Mouse (Mus musculus): Measurements from ENCODE around the gene Prph.
A peak's percentile ranks its signal among the peaks of the same experiment; 100 is the strongest.

The Prph gene

DNA sequence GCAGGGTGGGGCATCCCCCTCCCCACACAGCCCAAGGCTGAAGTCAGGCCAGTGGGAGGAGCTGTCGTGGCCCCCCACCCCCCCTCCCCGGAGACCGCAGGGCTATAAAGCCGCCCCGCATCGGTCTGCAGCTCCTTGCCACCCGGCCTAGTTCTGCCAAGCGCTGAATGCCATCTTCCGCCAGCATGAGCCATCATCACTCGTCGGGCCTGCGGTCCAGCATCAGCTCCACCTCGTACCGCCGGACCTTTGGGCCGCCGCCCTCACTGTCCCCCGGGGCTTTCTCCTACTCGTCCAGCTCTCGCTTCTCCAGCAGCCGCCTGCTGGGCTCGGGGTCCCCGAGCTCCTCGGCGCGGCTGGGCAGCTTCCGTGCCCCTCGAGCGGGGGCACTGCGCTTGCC is at the start of gene Prph:
TSS of gene Prph (plus strand) at position 135 of the 400 bp plus-strand sequence.
- peak in 1 of 2 experiments; percentile 46 for DNase-seq

GRCm38 (mm10) chr15:99008801-99009241 is 46.2 kb upstream of the Prph start:
- no peak for DNase-seq

GRCm38 (mm10) chr15:99010896-99011295 is 44.1 kb upstream of the Prph start:
- DNase-seq, result no peak

- DNase-seq, result no peak
These were observed 43.0 kb upstream of the Prph start for GRCm38 (mm10) chr15:99011946-99012345.

DNA sequence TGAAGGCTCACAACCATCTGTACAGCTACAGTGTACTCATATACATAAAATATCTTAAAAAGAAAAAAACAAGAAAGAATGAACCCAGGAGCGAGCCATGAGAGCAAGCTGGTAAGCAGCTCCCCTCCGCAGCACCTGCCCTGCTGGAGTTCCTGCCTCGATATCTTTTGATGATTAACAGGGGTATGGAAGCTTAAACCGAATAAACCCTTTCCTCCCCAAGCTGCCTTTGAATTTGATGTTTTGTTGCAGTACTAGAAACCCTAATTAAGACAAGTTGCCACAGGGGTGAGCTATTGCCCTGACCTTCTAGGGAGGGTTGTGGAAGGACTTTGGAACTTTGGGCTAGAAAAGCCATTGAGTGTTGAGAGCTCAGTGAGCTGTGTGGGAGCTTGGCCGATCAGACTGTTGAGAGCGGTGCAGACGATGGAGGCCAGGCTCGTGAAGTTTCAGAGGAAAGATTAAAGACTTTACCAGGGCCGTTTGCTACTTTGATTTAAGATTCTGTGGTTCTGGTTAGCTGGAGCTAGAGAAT is 40.4 kb upstream of the Prph start:
- no peak for DNase-seq

DNA sequence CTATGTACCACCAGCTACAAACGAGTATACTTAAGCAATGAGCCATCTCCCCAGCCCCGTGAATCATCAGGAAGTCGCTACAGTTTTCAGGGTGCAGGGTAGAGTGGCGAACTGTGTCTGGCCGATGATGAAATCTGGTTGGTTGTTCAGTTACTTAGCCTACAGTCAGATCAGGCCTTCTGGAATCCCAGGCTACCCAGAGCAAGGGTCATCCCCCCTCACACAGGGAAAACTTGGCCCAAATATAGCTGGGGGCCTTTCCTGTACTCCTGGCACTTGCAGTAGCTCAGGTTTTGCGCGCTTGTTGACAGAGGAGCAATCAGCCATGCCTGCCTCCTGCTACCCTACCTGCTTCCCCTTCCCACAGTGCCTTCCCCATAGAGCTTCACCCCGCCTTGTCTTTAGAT is 37.6 kb upstream of the Prph start:
- DNase-seq, result no peak

DNA sequence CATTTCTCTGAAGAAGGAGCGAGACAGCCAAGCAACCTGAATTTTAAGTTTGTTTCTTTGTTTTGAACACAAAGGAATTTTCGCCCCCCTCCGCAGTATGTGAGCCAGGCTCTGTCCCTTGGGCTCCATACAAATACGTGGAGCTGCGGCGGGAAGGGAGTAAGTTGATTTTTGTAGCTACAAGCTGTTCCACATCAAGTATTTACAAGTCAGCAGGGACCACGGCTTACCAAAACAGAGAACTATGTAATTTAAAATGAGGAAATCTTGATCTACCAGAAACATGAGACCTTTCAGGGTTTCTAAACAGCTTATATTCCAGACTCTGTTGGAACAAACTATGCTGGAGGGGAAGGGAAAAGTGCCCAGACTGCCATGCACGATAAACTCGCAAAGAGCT is 37.0 kb upstream of the Prph start:
- no peak for DNase-seq

DNA sequence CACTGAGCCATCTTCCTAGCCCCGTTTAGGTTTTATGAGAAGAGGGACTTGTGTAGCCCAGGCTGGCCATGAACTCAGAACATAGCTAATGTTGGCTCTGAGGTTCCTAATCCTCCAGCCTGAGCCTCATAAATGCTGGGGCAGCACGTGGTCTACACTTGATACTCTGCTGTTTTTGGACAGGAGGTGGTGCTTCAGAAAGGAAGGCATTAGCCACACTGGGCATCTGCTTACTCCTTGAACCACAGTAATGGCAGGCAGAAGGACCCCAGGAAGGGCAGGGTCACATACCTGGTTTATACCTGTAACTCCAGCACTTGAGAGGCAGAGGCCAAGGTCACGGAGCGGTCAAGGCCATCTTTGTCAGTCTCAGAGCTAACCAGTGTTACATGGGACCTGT is 36.3 kb upstream of the Prph start:
- no peak for DNase-seq

GRCm38 (mm10) chr15:99019436-99019835 is 35.5 kb upstream of the Prph start:
- no peak for DNase-seq

- DNase-seq, result no peak
These were observed 34.8 kb upstream of the Prph start for GRCm38 (mm10) chr15:99020171-99020570.

DNA sequence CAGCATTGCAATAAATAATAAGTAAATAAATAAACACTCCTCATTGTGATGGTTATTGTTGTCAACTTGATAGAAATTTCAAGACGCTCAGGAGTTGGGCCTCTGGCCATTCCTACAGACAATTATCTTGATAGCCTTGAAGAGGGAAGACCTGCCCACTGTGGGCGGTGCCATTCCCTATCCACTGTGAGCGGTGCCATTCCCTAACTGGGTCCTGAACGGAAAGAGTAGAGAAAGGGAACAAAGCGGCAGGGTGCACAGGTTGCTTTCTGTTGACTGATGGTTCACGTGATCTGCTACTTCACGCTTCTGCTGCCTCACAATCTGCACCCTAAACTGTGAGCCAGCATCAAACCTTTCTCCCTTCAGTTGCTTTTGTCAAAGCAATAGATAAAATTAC is 33.7 kb upstream of the Prph start:
- no peak for DNase-seq

DNA sequence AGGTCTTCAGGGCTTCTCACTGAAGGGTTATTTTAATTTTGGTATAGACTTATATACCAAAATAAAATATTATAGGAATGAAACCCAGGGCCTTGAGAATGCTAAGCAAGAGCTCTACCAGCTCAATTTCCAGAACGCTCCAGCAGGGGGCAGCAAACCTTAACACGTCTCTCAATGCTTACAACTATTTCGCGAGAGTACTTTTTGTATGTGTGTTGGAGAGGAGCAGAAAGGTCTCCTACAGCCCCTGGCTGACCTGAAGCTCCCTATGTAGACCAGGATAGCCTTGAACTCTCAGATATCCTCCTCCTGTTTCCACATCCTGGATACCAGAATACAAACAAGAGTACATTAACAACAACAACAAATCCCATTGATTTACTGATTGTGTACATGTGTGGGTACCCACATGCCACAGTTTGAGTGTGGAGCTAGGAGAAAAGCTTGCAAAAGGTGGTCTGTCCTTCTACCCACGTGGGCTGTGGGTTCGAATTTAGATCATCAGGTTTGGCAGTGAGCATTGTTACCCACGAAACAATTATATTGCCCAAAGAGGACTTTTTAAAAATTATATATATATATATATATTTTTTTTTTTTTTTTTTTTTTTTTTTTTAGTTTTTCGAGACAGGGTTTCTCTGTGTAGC is 30.2 kb upstream of the Prph start:
- DNase-seq, result peak; percentile 90 to 94

DNA sequence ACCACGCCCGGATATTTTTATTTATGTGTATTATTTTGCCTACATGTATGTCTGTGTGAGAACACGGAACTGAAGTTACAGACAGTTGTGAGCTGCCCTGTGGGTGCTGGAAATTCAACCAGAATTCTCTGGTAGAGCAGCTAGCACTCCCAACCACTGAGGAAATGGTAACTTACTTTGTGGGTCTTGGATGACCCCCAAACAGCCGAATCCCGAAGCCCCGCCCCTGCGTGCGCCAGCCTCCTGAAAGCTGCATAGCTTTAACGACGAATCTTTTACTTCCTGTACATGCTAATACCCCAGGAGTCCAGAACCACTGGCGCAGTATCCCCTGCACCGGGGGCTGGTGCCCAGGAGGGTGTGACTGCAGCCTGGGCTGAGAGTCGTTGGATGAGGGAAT is 29.6 kb upstream of the Prph start:
- no peak for DNase-seq

GRCm38 (mm10) chr15:99026259-99026658 is 28.7 kb upstream of the Prph start:
- peak; percentile 50 to 63 for DNase-seq

DNA sequence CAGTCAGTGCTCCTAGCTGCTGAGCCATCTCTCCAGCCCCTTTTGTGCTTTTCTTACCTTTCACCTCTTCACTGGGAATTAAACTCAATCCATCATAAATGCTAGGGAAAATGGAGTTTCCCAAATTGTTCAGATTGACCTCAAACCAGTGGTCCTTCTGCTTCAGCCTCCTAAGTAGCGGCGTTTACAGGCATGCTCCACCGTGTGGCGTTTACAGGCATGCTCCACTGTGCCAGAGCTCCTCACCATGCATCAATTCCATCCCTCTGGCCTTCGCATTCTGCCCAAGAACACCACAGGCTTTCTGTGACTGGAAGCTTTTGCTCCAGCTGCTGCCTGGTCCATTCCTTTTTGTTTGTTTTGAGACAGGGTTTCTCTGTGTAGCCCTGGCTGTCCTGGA is 27.9 kb upstream of the Prph start:
- DNase-seq, result no peak

- DNase-seq, result no peak
These were observed 26.0 kb upstream of the Prph start for GRCm38 (mm10) chr15:99028874-99029458.

DNA sequence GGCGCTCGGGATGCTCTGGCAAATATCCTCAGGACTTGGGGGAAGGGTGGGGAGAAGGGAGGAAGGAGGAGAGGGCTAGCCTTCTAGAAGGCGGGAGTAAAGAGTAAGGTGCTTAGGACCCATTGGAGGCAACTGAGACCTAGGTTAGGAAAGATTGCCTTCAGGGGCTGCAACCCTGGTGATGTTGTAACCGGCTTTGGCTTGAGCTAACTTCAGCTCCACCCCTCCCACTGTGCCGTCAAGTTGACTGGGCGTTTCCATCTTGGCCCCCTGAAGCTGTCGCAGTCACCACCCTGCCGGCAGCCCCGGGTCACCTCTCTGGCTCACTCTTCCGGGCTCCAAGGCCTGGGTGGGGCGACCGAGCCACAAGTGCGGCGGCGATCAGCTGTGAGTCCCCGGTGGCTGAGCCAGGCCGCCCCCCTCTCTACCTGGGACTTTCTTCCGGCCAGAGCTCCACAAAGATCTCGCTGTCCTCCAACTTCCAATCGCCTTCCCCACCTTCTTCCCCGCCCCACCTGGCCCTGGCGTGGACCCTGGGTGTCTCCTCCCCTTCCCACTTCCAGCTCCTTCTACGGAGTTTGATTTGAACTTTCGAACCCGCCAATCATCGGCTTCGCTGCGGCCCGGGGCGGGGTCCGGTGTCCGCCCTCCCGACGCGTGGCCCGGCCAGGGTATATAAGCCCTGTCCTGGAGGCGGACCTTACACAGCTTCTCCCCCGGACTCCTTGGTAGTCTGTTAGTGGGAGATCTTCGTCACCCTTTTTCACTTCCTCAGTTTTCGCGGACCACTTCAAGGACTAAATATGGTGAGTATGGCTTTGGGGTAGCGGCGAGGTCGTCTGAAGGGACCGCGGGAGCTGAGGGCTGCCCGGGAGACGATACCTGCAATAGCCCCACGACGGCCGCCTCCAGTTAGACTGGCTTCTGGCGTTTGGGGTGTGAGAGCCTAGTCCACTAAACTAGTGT is 25.1 kb upstream of the Prph start, which contains the start of gene Tuba1c:
TSS of gene Tuba1c (plus strand) at position 273 of the 966 bp plus-strand sequence.
- peak; percentile 68 to 82 for DNase-seq

DNA sequence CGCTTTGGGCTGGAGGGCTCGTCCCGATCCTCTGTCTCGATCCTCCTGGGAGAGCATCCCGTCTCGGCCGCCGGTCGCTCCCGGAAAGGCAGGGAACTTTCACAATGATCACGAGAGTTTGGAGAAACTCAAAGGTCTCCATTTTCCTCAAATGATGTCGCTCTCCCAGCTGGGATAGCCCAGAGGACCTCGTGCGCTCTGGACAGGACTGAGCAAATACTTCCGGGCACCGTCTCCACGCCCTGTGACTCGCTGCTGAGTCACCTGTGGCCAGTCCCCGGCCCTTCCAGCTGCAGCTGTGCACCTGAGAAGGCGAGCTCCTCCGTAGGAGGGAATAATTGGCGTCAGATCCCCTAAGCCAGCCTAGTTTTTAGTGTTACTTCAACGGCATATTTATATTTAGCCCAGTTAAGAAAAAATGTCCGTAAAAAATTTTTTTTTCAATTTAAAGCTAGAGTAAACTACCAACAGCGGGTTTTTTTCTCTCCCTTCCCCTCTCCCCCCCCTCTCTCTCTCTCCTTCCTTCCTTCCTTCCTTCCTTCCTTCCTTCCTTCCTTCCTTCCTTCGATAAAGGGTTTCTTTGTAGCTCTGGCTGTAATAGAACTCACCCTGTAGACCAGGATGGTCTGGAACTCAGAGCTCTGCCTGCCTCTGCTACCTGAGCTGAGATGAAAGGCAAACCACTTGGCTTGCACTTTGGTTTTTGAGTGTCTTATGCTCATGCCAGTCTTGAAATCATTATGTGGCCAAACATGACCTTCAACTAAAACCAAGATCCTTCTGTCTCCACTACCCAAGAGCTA is 24.2 kb upstream of the Prph start:
- no peak for DNase-seq

GRCm38 (mm10) chr15:99031388-99031675 is 23.6 kb upstream of the Prph start:
- no peak for DNase-seq

GRCm38 (mm10) chr15:99032041-99032725 is 22.8 kb upstream of the Prph start:
- DNase-seq, result no peak

GRCm38 (mm10) chr15:99032726-99033250 is 22.2 kb upstream of the Prph start:
- DNase-seq, result no peak
